Mouse (Mus musculus): Measurements from ENCODE around the gene Scp2d1. TPM values are rescaled to one million over a fixed set of nuclear protein-coding genes. Genes with fewer than 3 reads are reported as not detected.

Scp2d1 gene
- polyA plus RNA-seq, 1 experiment from 2014 or later, result not detected

DNA sequence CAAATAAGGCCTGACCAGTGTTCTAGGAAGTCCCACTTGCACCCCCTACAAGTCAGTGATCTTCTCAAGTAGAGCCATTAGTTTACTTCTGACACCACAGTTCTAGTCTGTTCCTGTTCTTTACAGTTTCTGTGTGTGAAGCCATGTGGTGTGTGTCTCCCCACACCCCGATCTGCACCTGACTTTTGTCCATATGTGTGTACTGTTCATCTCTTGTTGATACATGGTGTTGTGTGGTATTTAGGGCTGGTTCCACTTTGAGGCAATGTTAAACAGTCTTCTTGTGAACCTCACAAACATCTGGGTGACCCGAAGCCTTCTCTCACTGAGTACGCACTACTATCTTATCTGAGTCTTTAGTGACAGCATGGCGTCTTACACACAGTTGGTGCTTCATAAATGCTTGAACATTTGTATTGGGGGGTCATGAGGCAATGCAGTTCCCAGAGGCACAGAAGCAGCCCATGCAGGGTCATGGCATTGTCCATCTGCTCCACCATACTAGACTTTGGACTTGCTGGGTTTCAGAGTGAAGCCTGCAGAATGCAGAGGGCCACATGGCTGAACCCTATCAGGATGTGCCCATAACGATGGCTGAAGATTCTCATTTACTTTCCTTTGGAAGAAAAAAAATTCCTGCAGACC lies 13.3 kb downstream of the Scp2d1 start:
- Histone ChIP-seq H3K27ac (ENCODE audit: low read depth, low read length) (no peak overlapping the region), H3K4me3 (ENCODE audit: low read depth, low read length) (no peak overlapping the region), H3K27me3 (replicated peaks; ENCODE audit: control insufficient read depth, insufficient read depth, low read length) (no peaks in the 10 kb centered on the region), H3K4me1 (replicated peaks; ENCODE audit: control insufficient read depth, insufficient read depth, low read length) (no peaks in the 10 kb centered on the region), H3K36me3 (ENCODE audit: control insufficient read depth, insufficient read depth) (no peaks in the 10 kb centered on the region), H3K9me3 (ENCODE audit: control insufficient read depth) (no peaks in the 10 kb centered on the region), H3K9ac (ENCODE audit: low read depth, low read length) (no peak overlapping the region), H3K4me2 (replicated peaks; ENCODE audit: low read depth) (no peak overlapping the region)
- WGBS, result 58% methylated on average over 5 of the region's 5 CpGs
- no peak for TF ChIP-seq CTCF (IDR thresholded peaks at IDR 0.05; ENCODE audit: low read depth)
- ATAC-seq, result no peak

DNA sequence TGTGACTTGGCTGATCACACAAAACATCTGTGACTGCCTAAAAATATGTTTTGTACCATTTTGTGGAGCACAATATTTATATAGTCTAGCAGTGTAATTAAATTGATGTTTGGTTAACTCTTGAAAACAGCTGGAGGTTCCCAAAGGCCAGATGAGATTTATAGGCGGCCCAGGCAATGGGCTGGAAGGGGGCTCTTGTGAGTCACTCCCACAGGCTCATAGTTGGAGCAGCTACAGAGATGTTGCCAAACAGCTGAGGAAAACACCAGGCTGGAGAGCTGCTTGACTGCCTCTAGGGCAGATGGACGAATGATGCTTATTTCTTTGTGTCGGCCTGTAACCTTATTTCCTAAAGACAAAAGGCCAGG lies 13.8 kb downstream of the Scp2d1 start:
- no peak for ATAC-seq
- no peaks in the 10 kb centered on the region for H3K27me3 ChIP-seq (replicated peaks; ENCODE audit: control insufficient read depth, insufficient read depth, low read length)
- H3K27ac ChIP-seq (ENCODE audit: low read depth, low read length), result no peak overlapping the region
- no peak for TF ChIP-seq CTCF (IDR thresholded peaks at IDR 0.05; ENCODE audit: low read depth)
- no peak overlapping the region for H3K9ac ChIP-seq (ENCODE audit: low read depth, low read length)
- WGBS, result 67% methylated on average over 3 of the region's 3 CpGs
- no peak overlapping the region for H3K4me3 ChIP-seq (ENCODE audit: low read depth, low read length)
- no peaks in the 10 kb centered on the region for H3K9me3 ChIP-seq (ENCODE audit: control insufficient read depth)
- no peak overlapping the region for H3K4me2 ChIP-seq (replicated peaks; ENCODE audit: low read depth)
- H3K4me1 ChIP-seq (replicated peaks; ENCODE audit: control insufficient read depth, insufficient read depth, low read length), result no peaks in the 10 kb centered on the region
- no peaks in the 10 kb centered on the region for H3K36me3 ChIP-seq (ENCODE audit: control insufficient read depth, insufficient read depth)

DNA sequence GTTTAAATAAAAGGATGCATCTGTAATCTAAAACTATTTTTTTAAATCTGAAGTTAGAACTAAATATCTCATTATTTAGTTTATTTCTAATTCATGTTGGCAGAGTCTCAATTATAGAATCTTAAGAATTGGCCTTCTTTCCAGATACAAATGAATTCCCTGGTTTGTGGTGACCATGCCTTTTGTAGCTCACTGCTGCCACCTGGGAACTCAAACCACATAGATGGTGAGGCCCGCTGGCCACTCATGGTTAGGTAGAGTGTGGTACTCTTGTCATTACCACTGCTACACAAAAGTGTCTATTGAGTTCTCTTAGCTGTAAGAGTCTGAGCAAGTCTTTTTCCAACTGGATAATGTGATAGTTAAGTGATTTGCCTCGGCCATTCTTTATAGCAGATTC lies 45.4 kb downstream of the Scp2d1 start:
- Histone ChIP-seq H3K36me3 (ENCODE audit: control insufficient read depth, insufficient read depth) (no peaks in the 10 kb centered on the region), H3K9me3 (ENCODE audit: control insufficient read depth) (no peaks in the 10 kb centered on the region)

More for the DNA sequence above, 45.4 kb downstream of the Scp2d1 start:
- Histone ChIP-seq H3K27ac (ENCODE audit: low read depth, low read length) (no peak overlapping the region), H3K4me3 (ENCODE audit: low read depth, low read length) (no peak overlapping the region), H3K4me1 (replicated peaks; ENCODE audit: control insufficient read depth, insufficient read depth, low read length) (no peaks in the 10 kb centered on the region), H3K27me3 (replicated peaks; ENCODE audit: control insufficient read depth, insufficient read depth, low read length) (no peaks in the 10 kb centered on the region), H3K4me2 (replicated peaks; ENCODE audit: low read depth) (no peak overlapping the region), H3K9ac (ENCODE audit: low read depth, low read length) (no peak overlapping the region)
- ATAC-seq, result no peak
- 84% methylated on average over 2 of the region's 2 CpGs for WGBS
- TF ChIP-seq CTCF (IDR thresholded peaks at IDR 0.05; ENCODE audit: low read depth), result peak; percentile 57

Other genes starting within 250 kb of the Scp2d1 start
- gene Smim26, start 229.6 kb upstream of the Scp2d1 start, polyA plus RNA-seq (2015; fragmentation: Nextera tagmentation; extraction: Ambion mirVana), result 48.0 and 51.8 TPM in 2 replicates
- 31.6 and 32.6 TPM in 2 replicates for gene Dtd1, start 223.8 kb upstream of the Scp2d1 start, polyA plus RNA-seq (2015; fragmentation: Nextera tagmentation; extraction: Ambion mirVana)